Mouse (Mus musculus) neutrophil, adult 59 days (primary cell): ENCODE results near the gene Ube2u. TPM values are rescaled to one million over a fixed set of nuclear protein-coding genes. Genes with fewer than 3 reads are reported as not detected.

ENCODE experiments used
- total RNA-seq, 2 experiments: library from RNA; stranded (reverse); gene quantifications; 1 replicate in 1 of 2; 2 replicates in 1 of 2; pipeline ENCODE4 v1.2.4; 2023

The Ube2u gene
- total RNA-seq = not detected

DNA sequence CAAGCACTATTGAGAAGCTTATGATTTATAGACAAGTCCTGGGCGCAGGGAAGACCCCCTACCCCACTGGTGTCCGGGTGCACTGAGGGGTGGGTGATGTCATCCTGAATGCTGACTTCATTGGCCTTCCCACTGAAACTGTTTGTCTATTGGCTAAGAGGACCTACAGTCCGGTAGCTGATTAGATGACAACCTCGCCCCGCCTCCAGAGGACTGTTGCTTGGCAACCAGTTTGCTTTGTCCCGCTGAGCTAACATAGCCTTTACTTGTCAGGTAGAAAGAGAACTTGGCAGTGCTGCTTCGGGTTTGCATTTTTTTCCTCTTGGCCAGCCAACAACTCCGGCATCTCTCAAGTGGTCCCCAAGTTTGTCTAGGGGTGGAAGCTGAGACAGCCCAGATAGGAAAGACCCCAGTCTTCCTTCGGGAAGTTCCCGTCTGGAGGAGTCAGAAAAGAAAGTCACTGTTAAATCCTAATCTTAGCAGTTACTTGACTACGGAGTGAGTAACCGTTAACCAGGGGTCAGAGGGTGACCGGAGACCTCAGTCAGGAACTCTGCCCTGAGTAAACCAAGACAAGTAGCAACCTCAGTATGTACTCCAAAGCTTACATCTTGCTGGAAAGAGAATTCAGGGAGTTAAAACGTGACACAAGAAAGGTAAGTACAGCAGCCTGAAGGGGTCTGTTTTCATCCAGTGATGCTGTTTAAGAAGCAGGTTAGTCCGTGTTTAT lies at the start of gene Ube2u:
Gene Ube2u (plus strand): TSS at position 258 of the 730 bp plus-strand sequence.

